Mouse (Mus musculus): Measurements from ENCODE around the gene Hdac2.

The Hdac2 gene

DNA sequence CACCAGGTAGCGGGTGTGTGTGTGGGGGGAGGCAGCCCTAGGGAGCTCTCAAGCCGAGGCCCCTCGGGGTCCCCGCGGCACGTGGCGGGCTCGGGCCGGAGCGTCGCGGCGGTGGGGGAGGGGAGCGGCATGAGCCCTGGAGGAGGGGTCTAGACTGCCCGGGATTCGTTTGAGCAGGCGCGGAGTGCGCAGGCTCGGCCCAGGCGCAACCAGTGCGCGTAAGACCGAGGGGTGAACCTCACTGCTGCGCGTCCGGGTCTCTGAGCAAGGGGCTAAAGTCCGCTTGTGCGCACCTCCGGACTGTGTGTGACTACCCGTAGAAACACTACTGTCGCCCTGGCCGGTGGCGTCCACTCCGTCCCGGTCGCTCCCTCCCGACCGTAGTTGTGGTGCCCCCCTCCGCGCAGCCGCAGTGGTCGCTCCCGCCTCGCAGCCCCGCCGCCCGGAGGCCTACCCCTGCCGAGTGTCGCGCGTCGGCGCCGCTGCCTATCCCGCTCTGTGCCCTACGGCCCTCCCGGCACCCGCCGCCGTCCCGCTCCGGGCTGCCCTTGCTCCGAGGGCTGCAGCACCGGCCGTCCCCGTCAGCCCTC lies at the start of gene Hdac2:
TSS of gene Hdac2 (plus strand) at position 459 of the 590 bp plus-strand sequence.
- peak; percentile 88 for DNase-seq (ENCODE audit: low spot score)

DNA sequence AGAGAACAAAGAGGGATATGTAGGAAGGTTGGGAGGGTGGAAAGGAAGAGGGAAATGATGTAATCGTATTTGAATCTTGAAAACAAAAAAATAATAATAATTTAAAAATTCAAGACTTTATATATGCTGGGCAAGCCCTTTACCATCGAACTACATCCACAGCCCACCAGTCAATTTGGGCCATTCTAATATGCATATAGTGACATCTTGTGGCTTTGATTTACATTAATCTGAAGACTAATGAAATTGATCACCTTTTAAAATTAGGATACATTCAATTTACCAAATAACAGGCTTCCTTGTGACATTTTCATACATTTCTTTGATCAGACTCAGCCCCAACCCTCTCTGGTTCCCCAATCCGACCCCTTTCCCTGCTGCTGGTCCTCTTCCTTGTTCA lies 46.1 kb upstream of the Hdac2 start:
- no peak for DNase-seq (ENCODE audit: low spot score)

DNA sequence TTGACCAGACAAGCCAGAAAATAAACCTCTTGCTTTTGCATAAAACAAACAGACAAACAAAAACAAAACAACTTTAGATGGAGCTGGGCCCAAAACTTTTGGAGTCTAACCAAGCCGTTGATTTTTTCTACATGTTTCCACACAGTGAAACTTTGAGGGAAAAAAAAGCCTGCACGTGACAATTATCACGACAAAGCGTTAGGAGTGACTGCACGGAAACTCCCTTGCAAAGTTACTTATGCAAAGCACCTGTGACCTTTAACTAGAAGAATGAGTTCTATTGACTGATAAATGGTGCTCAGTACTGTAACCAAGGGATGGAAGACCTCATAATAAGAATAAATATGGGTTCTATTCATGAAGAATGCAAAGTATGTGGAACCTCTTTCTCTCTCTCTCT lies 38.5 kb upstream of the Hdac2 start:
- DNase-seq (ENCODE audit: low spot score) = no peak

DNA sequence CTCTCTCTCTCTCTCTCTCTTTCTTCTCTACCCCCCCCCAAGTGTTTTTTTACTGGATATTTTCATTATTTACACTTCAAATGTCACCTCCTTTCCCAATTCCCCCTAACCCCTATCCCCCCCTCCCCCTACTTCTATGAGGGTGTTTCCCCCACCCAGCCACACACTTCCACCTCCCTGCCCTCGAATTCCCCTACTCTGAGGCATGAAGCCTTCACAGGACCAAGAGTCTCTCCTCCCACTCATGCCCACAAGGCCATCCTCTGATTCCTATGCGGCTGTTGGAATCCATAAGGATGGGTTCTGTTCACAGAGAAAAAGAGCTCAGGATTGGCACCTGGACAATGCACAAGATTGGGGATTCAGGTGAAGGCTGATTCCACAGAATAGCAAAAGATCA lies 38.1 kb upstream of the Hdac2 start:
- no peak for DNase-seq (ENCODE audit: low spot score)

DNA sequence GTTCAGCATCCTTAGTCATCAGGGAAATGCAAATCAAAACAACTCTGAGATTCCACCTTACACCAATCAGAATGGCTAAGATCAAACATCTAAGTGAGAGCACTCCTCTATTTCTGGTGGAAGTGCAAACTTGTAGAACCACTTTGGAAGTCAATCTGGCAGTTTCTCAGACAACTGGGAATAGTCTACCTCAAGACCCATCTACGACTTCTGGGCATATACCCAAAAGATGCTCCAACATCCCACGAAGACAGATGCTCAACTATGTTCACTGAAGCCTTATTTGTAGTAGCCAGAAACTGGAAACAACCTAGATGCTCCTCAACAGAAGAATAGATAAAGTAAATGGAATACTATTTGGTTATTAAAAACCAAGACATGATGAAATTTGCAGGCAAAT lies 22.6 kb upstream of the Hdac2 start:
- DNase-seq (ENCODE audit: low spot score) = no peak

DNA sequence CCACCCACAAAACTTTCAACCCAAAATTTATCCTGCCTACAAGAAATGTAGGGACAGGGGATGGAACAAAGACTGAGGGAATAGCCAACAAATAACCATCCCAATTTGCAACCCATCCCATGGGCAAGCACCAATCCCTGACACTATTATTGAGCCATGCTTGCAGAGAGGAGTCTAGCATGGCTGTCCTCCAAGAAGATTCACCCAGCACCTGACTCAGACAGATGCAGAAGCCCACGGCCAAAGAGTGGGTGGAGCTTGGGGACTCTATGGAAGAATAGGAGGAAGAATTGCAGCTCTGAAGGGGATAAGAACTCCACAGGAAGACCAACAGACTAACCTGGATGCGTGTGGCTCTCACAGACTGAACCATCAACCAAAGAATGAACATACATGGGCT lies 21.7 kb upstream of the Hdac2 start:
- DNase-seq (ENCODE audit: low spot score) = no peak

DNA sequence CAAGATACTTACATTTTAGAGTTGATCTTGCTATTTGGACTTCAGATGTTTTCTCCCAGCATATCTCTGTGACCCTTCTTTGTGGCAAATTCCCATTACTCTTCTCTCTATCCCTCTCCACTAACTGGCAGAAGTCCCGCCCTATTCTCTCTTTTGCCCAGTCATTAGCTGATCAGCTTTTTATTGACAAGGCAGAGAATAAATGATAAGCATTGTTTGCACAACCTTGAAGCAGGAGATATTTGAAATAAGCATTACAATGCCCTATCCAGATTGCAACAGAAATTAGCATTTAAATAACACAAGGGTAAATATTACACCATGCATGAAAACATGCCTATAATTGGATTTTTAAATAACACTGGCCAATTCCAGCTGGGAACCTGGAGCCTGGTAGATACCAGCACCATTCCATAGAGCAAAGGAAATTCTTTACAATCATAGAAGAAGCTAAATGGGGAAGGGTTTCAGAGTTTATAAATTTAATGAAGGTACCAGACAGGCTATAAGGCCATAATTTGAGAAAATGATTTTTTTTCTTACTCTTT lies 14.7 kb upstream of the Hdac2 start:
- no peak for DNase-seq (ENCODE audit: low spot score)

DNA sequence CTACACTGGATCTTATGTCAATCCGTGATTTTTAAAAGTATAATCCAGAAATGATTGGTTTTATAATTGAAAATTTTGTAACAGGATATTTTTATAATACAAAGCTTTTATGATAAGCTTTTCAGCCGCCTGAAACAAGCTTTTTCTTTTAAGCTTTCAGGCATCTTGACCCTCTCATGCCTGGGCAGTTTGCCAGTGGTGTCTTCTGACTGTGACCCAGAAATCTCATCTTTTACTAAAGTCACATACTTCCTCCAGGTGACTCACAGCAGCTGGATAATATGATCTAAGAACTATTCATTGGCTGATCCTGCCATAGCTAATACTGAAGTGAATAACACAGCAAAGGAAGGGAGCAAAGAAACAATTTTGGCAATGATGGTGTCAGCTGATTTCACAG lies 9.9 kb upstream of the Hdac2 start:
- DNase-seq (ENCODE audit: low spot score) = no peak

DNA sequence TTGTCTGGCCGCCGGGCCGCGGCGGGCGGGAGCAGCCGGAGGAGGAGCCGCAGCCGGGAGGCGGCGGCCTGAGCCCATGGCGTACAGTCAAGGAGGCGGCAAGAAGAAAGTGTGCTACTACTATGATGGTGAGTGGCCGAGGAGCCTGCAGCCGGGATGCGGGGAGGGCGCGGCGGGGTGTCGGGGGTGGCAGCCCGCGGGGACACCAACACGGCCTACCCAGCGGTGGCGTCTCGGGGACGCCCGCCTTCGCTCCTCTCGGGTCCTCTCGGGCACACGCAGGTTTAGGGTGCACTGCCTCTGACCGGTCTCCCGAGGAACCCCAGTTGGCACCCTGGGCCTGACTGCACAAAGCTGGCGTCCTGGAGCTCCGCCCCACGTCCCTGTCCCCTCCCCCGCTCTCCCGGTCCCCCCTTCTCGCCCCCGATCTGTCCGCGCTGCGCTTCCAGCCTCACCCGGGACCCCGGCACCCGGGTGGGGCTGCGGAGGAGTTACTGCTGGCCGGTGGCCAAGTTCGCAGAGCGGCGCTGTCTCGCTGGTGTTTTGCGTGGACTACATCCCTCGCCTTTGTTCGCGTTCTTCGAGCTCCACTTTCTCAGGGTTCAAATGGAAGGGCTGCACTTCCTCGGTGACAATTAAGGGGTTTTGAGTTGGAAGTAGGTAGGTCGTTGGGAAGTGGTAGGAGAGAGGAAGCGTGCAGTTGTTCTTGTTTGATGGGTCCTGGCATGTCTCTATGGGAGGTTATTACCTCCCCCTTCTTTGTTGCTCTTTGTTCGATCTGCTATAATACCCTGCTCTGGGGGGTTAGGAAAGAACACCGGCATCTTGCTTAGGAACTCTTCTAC lies 554 bp downstream of the Hdac2 start:
- DNase-seq (ENCODE audit: low spot score) = peak; percentile 69

DNA sequence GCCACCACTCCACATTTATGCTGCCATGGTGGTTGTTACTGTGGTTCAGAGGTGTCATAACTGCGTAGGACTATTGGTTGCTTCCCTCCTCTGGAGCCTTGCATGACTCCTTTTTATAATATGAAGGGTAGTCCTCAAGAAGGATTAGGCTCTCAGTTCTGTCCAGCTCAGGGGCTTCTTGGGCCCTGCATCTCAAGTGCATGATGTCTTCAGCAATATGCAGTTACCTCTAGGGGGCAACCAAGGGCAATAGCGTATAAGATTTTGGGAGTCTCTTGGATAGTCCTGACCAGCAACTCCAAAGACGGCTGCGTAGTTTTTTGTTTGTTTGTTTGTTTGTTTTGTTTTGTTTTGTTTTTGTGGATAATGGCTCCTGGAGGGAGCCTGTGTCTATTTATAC lies 7.5 kb downstream of the Hdac2 start:
- no peak for DNase-seq (ENCODE audit: low spot score)

DNA sequence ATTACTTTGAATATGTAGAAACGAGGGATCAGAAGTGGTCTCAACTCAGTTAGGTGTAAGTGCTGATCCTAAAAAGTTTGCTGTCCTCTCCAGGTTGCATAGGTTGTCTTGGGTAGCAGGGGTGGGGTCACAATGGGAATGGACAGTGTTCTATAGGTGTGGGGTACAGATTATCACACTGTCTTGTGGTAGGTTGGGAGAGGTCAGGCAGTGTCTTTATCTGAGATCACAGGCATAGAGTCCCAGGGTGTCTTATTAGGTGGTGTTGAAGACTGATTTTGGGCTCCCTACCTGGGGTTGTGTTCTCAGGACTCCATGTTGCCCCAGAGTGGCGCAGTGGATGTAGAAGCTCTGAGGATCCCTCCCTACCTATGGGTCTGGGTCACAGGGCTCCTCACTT lies 17.8 kb downstream of the Hdac2 start:
- DNase-seq (ENCODE audit: low spot score) = no peak

DNA sequence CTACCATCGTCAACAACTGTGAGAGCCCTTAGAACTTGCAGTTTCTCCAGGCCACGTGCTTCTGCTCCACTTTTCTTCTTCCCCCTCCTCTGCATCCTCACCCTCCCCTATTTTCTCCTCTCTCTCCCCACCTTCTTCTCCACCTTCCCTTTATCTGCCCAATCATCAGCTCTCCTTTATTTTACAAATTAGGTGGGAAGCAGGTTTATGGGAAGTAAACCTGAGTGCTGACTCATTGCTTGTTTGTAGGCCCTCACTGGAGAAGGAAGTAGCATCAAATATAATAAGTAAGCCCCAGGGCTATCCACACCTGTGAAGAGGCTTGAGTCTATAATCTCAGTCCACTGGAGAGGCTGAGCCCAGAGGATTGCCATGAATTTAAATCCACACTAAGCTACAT lies 26.5 kb downstream of the Hdac2 start:
- no peak for DNase-seq (ENCODE audit: low spot score)

DNA sequence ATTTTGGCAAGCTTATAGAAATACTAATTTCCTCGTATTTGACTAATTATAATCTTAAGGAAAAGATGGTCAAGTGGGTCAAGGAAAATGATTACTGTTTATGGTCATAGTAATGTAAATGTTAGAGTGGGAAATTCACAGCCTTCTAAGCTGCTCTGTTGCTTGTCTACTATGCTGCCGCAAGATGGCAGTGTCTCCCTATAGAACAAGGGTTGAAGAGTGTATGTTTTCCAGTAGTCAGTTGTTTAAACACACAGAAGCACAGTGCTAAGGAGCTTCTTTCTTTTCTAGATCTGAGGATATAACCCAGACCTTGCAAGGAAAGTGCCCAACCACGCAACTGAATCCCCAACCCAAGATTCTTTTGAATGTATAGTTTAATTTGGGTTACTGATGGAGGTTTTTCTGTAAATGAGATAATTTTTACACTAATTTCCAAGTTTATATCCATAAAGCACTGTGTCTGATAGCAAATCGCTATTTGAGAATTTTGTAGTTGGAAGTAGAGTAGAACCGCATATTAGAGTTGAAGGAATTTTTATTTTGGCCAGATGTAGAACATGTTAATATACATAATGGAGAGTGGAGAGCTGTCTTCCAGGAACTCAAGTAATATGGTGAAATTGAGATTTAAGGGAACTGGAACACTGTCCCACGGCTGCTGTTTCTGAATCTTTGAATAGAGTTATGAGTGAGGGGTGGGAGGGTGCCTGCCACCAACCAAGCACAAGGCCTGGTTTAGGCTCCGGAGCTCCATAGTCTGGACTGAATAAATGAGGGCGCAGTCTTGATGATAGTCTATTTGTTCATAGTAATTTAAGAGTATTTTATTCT lies 40.1 kb downstream of the Hdac2 start:
- peak; percentile 42 for DNase-seq (ENCODE audit: low spot score)

DNA sequence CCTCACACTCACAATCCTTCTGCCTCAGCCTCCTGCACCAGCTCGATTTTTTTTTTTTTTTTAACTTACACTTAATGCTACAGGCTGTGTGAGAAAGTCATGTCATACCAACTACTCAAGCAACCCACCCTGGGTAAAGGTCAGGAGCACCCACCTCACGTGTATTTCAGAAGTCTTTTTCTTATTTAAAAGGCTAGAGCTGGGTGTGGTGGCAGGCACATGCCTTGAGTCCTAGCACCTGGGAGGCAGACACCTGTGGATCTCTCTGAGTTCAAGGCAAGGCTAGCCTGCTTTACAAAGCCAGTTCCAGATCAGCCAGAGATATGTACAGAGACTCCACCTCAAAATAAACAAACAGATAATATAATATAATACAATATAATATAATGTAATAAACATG lies 41.4 kb downstream of the Hdac2 start:
- no peak for DNase-seq (ENCODE audit: low spot score)

DNA sequence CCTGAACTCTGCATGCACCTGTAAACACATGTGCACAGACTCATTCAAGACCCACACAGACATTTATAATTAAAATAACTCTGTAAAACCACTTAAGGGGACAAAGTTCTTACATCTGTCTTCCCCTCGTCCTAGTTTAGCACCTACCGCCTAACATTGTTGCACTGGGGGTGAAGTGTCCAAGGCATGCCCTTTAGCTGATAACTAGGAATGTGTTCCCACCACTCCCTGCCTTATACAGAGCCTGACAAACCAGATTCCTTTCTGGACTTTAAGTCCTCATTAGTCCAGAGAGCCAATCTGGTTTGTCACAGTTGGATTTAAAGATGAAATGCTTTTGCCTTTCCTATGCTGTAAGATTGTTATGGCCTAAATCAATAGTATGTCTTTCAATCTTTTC lies 41.9 kb downstream of the Hdac2 start:
- DNase-seq (ENCODE audit: low spot score) = no peak

DNA sequence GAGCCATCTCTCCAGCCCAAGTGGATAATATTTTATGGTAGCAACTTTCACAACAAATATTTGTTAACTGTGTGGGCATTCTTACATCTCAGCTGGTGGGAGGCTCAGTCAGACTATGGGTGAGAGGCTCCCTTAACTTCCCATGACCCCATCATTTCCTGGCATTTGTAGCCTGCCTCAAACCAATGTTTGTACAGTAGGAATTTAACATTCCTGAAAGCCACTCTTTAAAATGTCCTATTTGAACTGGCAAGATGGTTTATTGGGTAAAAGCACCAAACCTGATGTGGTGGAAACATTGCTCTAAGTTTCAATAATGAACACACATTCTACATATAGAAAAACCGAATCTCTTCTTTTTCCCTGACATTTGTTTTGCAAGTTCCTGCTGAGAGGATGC lies 50.0 kb downstream of the Hdac2 start:
- no peak for DNase-seq (ENCODE audit: low spot score)

DNA sequence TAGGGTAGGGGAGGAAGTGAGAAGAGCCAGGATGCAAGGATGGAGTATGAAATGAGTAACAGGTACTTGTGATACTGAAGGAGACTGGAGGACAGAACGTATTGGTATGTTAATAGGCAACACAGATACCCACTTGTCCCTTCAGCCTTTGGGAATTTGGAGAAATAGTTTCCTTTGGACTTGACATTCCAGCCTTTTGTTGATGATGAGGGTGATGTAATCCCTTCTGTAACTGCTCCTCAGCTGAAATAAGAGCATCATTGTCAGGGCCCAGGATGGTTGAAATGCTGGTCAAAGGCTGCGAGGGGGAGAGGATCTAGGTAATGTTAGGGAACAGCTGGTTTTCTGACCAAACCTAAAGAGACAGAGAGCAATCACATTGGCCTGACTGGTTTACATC lies 54.3 kb downstream of the Hdac2 start:
- no peak for DNase-seq (ENCODE audit: low spot score)

DNA sequence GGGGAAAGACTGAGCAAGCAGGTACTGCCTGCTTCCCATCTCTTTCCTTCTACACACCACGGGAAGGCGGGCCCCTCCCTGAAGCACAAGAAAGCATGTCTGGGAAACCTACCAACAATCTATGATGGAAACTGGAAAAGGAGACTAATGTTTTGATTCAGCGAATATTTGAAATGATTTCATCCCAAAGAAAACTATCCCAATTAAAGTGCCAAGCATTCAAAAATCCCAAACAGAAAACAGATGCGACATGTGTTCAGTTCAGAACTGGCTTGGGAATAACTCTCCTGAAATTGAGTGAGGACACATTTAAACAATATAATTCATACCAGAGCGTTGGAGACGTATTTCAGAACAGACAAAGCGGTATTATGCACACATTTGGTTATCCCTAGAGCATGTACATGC lies 60.8 kb downstream of the Hdac2 start:
- DNase-seq (ENCODE audit: low spot score) = no peak

DNA sequence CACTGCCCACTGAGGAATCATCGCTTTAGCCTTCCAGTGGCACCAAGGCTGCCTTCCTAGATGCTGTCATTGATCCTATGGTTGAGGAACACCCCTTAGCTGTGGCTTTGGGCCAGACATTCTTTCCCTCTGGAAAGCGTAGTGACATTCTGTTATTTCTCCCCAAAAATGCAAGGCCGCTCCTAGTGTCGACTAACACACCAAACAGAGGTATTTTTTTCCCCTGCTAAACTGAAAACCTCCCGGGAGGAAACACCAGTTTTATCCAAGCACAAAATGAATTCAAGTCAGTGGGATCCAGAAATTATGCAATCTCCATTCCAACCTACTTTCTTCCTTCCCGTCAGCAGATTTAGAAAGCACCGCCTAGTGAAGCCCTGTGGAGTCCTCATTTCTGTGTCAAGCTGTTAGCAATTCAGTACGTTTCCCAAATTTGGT lies 73.3 kb downstream of the Hdac2 start:
- DNase-seq (ENCODE audit: low spot score) = peak; percentile 4
